Mouse (Mus musculus) MEL (cell line): Measurements from ENCODE around the gene Gjd2. TPM values are rescaled to one million over a fixed set of nuclear protein-coding genes. Genes with fewer than 3 reads are reported as not detected.

Experiments used
- DNase-seq: peaks from one replicate; pipeline ENCODE4 v3.0.0; 2011; ENCODE audit warnings: low read depth, low spot score
- H3K27ac ChIP-seq: 2 replicates; pipeline ENCODE4 v1.5.1; 2012; ENCODE audit warnings: low read depth, mild to moderate bottlenecking, control low read depth, low read length, moderate library complexity; ENCODE audit not compliant: control insufficient read depth
- H3K27me3 ChIP-seq, 2 experiments: fragments of 150-350 bp in 1 of 2; sonication (generic) in 1 of 2; 2 replicates each; pipeline ENCODE4 v1.6.1; 2012; ENCODE audit warnings: low read length in 2 of 2, mild to moderate bottlenecking in 2 of 2, improper control_type of control experiment in 1 of 2, moderate library complexity in 1 of 2; ENCODE audit not compliant: insufficient read depth in 2 of 2, control insufficient read depth in 1 of 2
- H3K36me3 ChIP-seq, 2 experiments: 2 replicates each; pipeline ENCODE4 v1.6.1; 2012 to 2014; ENCODE audit warnings: low read length in 2 of 2, improper control_type of control experiment in 1 of 2, inconsistent platforms in 1 of 2, mild to moderate bottlenecking in 1 of 2; ENCODE audit not compliant: insufficient read depth in 2 of 2, control insufficient read depth in 1 of 2
- H3K4me1 ChIP-seq, 2 experiments: fragments of 150-350 bp in 1 of 2; sonication (generic) in 1 of 2; 2 replicates each; pipeline ENCODE4 v1.6.1; 2012; ENCODE audit warnings: low read length in 2 of 2, improper control_type of control experiment in 1 of 2, mild to moderate bottlenecking in 1 of 2; ENCODE audit not compliant: insufficient read depth in 2 of 2, control insufficient read depth in 1 of 2
- H3K4me3 ChIP-seq, 2 experiments: fragments of 150-350 bp in 1 of 2; sonication (generic) in 1 of 2; 2 replicates each; pipeline ENCODE4 v1.5.1; 2012; ENCODE audit warnings: low read depth in 2 of 2, low read length in 2 of 2, mild to moderate bottlenecking in 2 of 2, moderate library complexity in 2 of 2, control low read depth in 1 of 2, improper control_type of control experiment in 1 of 2; ENCODE audit not compliant: control insufficient read depth in 1 of 2, insufficient read depth in 1 of 2
- H3K79me2 ChIP-seq: 2 replicates; pipeline ENCODE4 v1.6.1; 2012; ENCODE audit warnings: mild to moderate bottlenecking, low read length, moderate library complexity; ENCODE audit not compliant: control insufficient read depth, poor library complexity, insufficient read depth
- H3K9ac ChIP-seq: 2 replicates; pipeline ENCODE4 v1.6.1; 2012; ENCODE audit warnings: low read depth, mild to moderate bottlenecking, control low read depth, low read length, moderate library complexity; ENCODE audit not compliant: control insufficient read depth, poor library complexity, severe bottlenecking
- H3K9me3 ChIP-seq: fragments of 150-350 bp; sonication (generic); replicated peaks from 2 replicates; pipeline ENCODE4 v1.6.1; 2012; ENCODE audit warnings: mild to moderate bottlenecking, low read length, improper control_type of control experiment, moderate library complexity; ENCODE audit not compliant: insufficient read depth
- CHD2 ChIP-seq: IDR thresholded peaks from 2 replicates; pipeline ENCODE4 v1.6.1; 2011; ENCODE audit warnings: low read length, improper control_type of control experiment
- CTCF ChIP-seq, 3 experiments: IDR thresholded peaks in 2 of 3; conservative IDR thresholded peaks in 1 of 3; 2 replicates each; pipeline ENCODE4 v1.5.1; 2011 to 2012; ENCODE audit warnings: low read length in 3 of 3, low read depth in 2 of 3, mild to moderate bottlenecking in 2 of 3, improper control_type of control experiment in 1 of 3, inconsistent platforms in 1 of 3, mixed read lengths in 1 of 3, moderate library complexity in 1 of 3; ENCODE audit not compliant: control insufficient read depth in 1 of 3, insufficient read depth in 1 of 3, poor library complexity in 1 of 3, severe bottlenecking in 1 of 3
- HCFC1 ChIP-seq: IDR thresholded peaks from 2 replicates; pipeline ENCODE4 v1.6.1; 2012; ENCODE audit warnings: low read depth, mild to moderate bottlenecking, inconsistent platforms, low read length, improper control_type of control experiment, moderate library complexity
- MAZ ChIP-seq: IDR thresholded peaks from 2 replicates; pipeline ENCODE4 v1.6.1; 2012; ENCODE audit warnings: low read depth, mild to moderate bottlenecking, inconsistent platforms, low read length, improper control_type of control experiment
- MXI1 ChIP-seq: IDR thresholded peaks from 2 replicates; pipeline ENCODE4 v1.6.1; 2011; ENCODE audit warnings: mild to moderate bottlenecking, low read depth, low read length, improper control_type of control experiment
- MYC ChIP-seq: IDR thresholded peaks from 2 replicates; pipeline ENCODE4 v1.6.1; 2011; ENCODE audit warnings: low read depth, mild to moderate bottlenecking, low read length, improper control_type of control experiment, moderate library complexity
- POLR2A ChIP-seq, 2 experiments: IDR thresholded peaks; 2 replicates each; pipeline ENCODE4 v1.6.1; 2011 to 2012; ENCODE audit warnings: low read length in 2 of 2, mild to moderate bottlenecking in 2 of 2, control low read depth in 1 of 2, improper control_type of control experiment in 1 of 2, low read depth in 1 of 2, moderate library complexity in 1 of 2; ENCODE audit not compliant: control insufficient read depth in 1 of 2, insufficient read depth in 1 of 2, poor library complexity in 1 of 2
- POLR2AphosphoS2 ChIP-seq: IDR thresholded peaks from 2 replicates; pipeline ENCODE4 v1.6.1; 2011; ENCODE audit warnings: low read length, improper control_type of control experiment
- RAD21 ChIP-seq: IDR thresholded peaks from 2 replicates; pipeline ENCODE4 v1.6.1; 2011; ENCODE audit warnings: mild to moderate bottlenecking, low read depth, low read length, improper control_type of control experiment
- SIN3A ChIP-seq: IDR thresholded peaks from 2 replicates; pipeline ENCODE4 v1.6.1; 2012; ENCODE audit warnings: low read length, improper control_type of control experiment, inconsistent platforms
- TBP ChIP-seq: IDR thresholded peaks from 2 replicates; pipeline ENCODE4 v1.8.0; 2011; ENCODE audit warnings: low read depth, low read length, improper control_type of control experiment
- TCF12 ChIP-seq: IDR thresholded peaks from 2 replicates; pipeline ENCODE4 v1.6.1; 2014; ENCODE audit warnings: low read depth, mild to moderate bottlenecking, inconsistent platforms, low read length, improper control_type of control experiment, moderate library complexity
- UBTF ChIP-seq: IDR thresholded peaks from 2 replicates; pipeline ENCODE4 v1.6.1; 2012; ENCODE audit warnings: low read depth, mild to moderate bottlenecking, inconsistent platforms, low read length, improper control_type of control experiment, moderate library complexity, borderline replicate concordance; ENCODE audit not compliant: insufficient read depth
- USF1 ChIP-seq: IDR thresholded peaks from 2 replicates; pipeline ENCODE4 v1.6.1; 2014; ENCODE audit warnings: low read depth, mild to moderate bottlenecking, inconsistent platforms, low read length, improper control_type of control experiment, moderate library complexity
- USF2 ChIP-seq, 2 experiments: IDR thresholded peaks; 2 replicates each; pipeline ENCODE4 v1.6.1; 2011 to 2012; ENCODE audit warnings: improper control_type of control experiment in 2 of 2, low read length in 2 of 2, borderline replicate concordance in 1 of 2, inconsistent platforms in 1 of 2, low read depth in 1 of 2, mild to moderate bottlenecking in 1 of 2; ENCODE audit not compliant: insufficient read depth in 1 of 2
- polyA plus RNA-seq, 2 experiments: library from polyadenylated mRNA; stranded (reverse) in 1 of 2; unstranded in 1 of 2; fragments of >175 nt in 1 of 2; fragments of >200 nt in 1 of 2; gene quantifications; 2 replicates each; pipeline versions ENCODE4 v1.2.1 to v1.2.4; 2012; ENCODE audit warnings: low replicate concordance in 2 of 2, low read depth in 1 of 2; ENCODE audit not compliant: insufficient read length in 2 of 2, insufficient read depth in 1 of 2, missing spikeins in 1 of 2
- total RNA-seq: library from RNA; depleted of rRNA; stranded (reverse); fragments of 300-350 nt; gene quantifications from 2 replicates; pipeline ENCODE4 v1.2.3, GENCODE M21; 2012

Gene Gjd2
- total and polyA plus RNA-seq, 3 experiments, result not detected

DNA sequence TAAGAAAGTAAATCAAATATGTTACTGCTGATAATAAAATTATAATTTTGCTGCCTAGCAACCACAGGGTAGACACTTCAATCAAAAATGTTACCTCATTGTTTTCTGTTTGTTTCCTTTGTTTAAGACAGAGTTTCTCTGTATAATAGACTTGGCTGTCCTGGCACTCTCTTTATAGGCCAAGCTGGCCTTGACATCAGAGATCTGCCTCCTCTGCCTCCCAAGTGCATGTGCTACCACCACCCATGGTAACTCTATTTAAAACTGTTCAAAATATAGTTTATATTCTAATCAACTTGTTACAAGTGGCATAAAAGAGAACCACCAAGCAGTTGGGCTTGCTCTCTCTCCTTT lies 6.8 kb upstream of the Gjd2 start:
- Histone ChIP-seq H3K36me3 (no peaks in the 10 kb centered on the region), H3K27me3 (no peaks in the 10 kb centered on the region; a peak in 1 of 4 replicates), H3K4me3 (no peak overlapping the region), H3K9ac (no peak overlapping the region), H3K27ac (no peak overlapping the region), H3K79me2 (no peaks in the 10 kb centered on the region), H3K4me1 (no peaks in the 10 kb centered on the region), H3K9me3 (no peaks in the 10 kb centered on the region)
- DNase-seq, result no peak
- TF ChIP-seq CTCF (IDR thresholded peaks at IDR 0.05 in 2 of 3, conservative IDR thresholded peaks at IDR 0.05 in 1 of 3; ENCODE audit: control insufficient read depth in 1 of 3, insufficient read depth in 1 of 3, low read depth in 2 of 3, low read length in 3 of 3, poor library complexity in 1 of 3, severe bottlenecking in 1 of 3), result no peak
- no peak for TF ChIP-seq MXI1
- TF ChIP-seq POLR2AphosphoS2, result no peak

- TF ChIP-seq MYC (no peak), UBTF (no peak), MXI1 (no peak), TBP (no peak), MAZ (no peak)
- Histone ChIP-seq H3K9me3 (no peaks in the 10 kb centered on the region), H3K4me1 (no peaks in the 10 kb centered on the region), H3K27me3 (no peaks in the 10 kb centered on the region; a peak in 1 of 4 replicates), H3K4me3 (no peak overlapping the region), H3K36me3 (no peaks in the 10 kb centered on the region), H3K27ac (no peak overlapping the region), H3K79me2 (no peaks in the 10 kb centered on the region), H3K9ac (no peak overlapping the region)
- DNase-seq, result no peak
Observed at GRCm38 (mm10) chr2:114019474-114020209, 6.2 kb upstream of the Gjd2 start.

GRCm38 (mm10) chr2:114018136-114018535 lies 4.7 kb upstream of the Gjd2 start:
- no peak for TF ChIP-seq MAZ
- no peak for TF ChIP-seq USF1
- no peak for TF ChIP-seq HCFC1
- no peak for TF ChIP-seq POLR2A (IDR thresholded peaks at IDR 0.05; ENCODE audit: control insufficient read depth in 1 of 2, insufficient read depth in 1 of 2, low read depth in 1 of 2, low read length in 2 of 2, poor library complexity in 1 of 2)
- TF ChIP-seq RAD21, result no peak
- no peak for TF ChIP-seq CHD2
- TF ChIP-seq USF2 (IDR thresholded peaks at IDR 0.05; ENCODE audit: borderline replicate concordance in 1 of 2, insufficient read depth in 1 of 2, low read depth in 1 of 2, low read length in 2 of 2), result no peak
- no peak for TF ChIP-seq TCF12
- no peak for TF ChIP-seq SIN3A
- no peak for TF ChIP-seq MYC

More at GRCm38 (mm10) chr2:114018136-114018535, 4.7 kb upstream of the Gjd2 start:
- DNase-seq, result no peak
- Histone ChIP-seq H3K36me3 (no peaks in the 10 kb centered on the region), H3K4me1 (no peaks in the 10 kb centered on the region), H3K9ac (no peak overlapping the region), H3K79me2 (no peaks in the 10 kb centered on the region), H3K27me3 (no peaks in the 10 kb centered on the region; a peak in 1 of 4 replicates), H3K27ac (no peak overlapping the region), H3K9me3 (no peaks in the 10 kb centered on the region), H3K4me3 (no peak overlapping the region)
